Mouse (Mus musculus): ENCODE data around the gene Borcs8. TPM values are rescaled to one million over a fixed set of nuclear protein-coding genes. Genes with fewer than 3 reads are reported as not detected.

The Borcs8 gene
- total and polyA plus RNA-seq, 3 experiments, result 22.6 to 46.6 (median 23.7) TPM

DNA sequence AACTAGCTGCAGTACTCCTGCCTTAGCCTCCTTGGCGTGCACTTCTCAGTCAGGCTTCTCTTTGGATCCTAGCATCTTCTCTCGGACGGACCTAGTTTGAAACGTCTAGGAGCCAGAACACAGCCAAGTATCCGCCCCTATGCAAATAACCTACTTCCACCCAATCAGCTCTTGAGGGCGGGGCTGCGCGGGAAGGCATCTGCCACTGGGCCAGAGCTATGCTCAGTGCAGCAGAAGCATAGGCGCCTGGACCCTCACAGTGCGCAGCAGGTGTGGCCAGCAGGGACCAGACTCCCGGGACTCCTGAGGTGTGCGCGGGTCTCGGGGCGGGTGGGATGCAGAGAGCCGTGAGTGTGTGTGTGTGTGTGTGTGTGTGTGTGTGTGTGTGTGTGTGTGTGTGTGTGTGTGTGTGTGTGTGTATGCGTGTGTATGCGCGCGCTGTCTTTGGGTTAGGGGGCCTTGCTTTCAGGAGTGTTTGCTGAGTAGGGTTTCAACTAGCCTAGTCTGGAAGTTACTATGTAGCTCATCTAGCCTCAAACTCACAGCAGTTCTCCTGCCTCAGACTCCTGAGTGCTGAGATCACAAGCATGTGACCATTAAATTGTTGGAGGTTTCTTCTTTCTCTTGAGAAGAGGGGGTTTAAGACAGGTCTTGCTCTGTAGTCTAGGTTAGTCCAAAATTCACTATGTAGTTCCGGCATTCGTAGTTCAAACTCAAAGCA is 13.4 kb downstream of the Borcs8 start:
- 19% methylated on average over 22 of the region's 22 CpGs for WGBS
- intact Hi-C loops (cut with DNase I), result no loop called here
- H3K36me3 ChIP-seq (ENCODE audit: control insufficient read depth, insufficient read depth, low read length), result no peaks in the 10 kb centered on the region
- H3K79me2 ChIP-seq (replicated peaks; ENCODE audit: control insufficient read depth, insufficient read depth, low read length), result no peaks in the 10 kb centered on the region
- H3K9ac ChIP-seq (ENCODE audit: low read depth, low read length), result no peak overlapping the region
- H3K4me3 ChIP-seq, result no peak overlapping the region
- peaks cover 1% of the 10 kb centered on the region for H3K4me1 ChIP-seq (ENCODE audit: control insufficient read depth, insufficient read depth, low read length)
- no peak for TF ChIP-seq POLR2A (IDR thresholded peaks at IDR 0.05; ENCODE audit: insufficient read depth, low read depth, low read length)
- H3K27ac ChIP-seq, result no peak overlapping the region
- no peaks in the 10 kb centered on the region for H3K27me3 ChIP-seq (ENCODE audit: control insufficient read depth, insufficient read depth, low read length)
- peak; percentile 47 to 55 for DNase-seq

DNA sequence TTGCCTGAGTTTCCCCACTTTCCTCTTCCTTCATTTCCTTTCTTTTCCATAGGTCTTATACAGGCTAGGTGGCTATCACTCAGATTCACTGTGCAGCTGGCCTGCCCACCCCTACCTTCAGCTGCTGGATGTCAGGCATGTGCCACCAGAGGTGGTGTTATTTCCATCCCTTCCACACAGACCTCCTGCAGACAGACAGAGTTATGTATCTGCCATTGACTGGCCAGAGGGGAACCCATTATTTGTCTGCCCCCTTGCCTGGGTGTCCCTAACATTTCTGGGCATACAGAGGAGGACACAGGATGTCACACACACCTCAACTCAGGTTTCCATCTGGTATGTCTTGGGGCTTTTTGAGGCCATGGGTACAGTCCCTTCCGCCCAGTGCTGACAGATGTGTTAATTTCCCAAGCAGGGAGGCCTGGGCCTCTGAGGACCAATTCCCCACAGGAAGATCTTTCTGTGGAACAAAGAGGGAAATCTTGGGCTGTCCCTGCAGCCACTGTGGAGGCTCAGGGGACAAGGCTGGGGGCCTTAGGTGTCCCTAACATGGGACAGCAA is 18.0 kb downstream of the Borcs8 start:
- no peak overlapping the region for H3K27ac ChIP-seq
- H3K9ac ChIP-seq (ENCODE audit: low read depth, low read length), result no peak overlapping the region
- DNase-seq, result no peak
- H3K36me3 ChIP-seq (ENCODE audit: control insufficient read depth, insufficient read depth, low read length), result no peaks in the 10 kb centered on the region
- H3K4me1 ChIP-seq (ENCODE audit: control insufficient read depth, insufficient read depth, low read length), result peaks cover 2% of the 10 kb centered on the region
- no peak overlapping the region for H3K4me3 ChIP-seq
- TF ChIP-seq CTCF (IDR thresholded peaks at IDR 0.05) (no peak), EP300 (IDR thresholded peaks at IDR 0.05; ENCODE audit: insufficient read depth, low read depth, low read length) (no peak), POLR2A (IDR thresholded peaks at IDR 0.05; ENCODE audit: insufficient read depth, low read depth, low read length) (no peak)
- 91% methylated on average over 1 of the region's 1 CpGs for WGBS
- H3K27me3 ChIP-seq (ENCODE audit: control insufficient read depth, insufficient read depth, low read length), result no peaks in the 10 kb centered on the region
- intact Hi-C loops (cut with DNase I), result no loop called here
- H3K79me2 ChIP-seq (replicated peaks; ENCODE audit: control insufficient read depth, insufficient read depth, low read length), result no peaks in the 10 kb centered on the region

DNA sequence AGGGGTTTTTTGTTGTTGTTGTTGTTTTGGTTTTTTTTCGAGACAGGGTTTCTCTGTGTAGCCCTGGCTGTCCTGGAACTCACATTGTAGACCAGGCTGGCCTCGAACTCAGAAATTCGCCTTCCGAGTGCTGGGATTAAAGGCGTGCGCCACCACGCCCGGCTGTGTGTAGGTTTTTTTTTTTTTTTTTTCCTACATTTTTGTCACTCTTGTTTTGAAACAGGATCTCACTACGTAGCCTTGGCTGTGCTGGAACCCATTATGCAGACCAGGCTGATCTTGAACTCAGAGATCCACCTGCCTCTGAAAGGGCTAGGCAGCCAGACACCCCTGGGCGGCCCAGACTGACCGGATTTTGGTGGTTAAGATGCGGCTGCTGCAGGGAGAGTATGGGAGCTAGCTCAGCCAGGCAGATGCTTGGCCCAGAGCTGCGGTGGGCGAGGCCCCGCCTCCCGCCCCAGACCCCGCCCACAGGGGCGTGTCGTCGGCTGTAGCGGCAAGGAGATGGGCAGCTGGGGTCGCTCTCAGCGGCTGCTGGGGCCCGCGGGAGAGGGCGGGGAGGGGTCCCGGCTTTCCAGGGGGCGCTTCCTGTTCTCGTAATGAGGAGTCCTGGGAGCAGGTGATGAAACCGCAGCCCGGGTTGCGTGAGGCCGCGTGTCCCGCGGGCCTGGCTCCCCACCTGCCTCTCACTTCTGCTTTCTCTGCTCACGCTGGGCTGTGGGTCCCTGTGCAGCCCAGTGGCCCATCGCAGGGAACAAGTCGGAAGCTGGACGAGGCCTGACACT is 19.0 kb downstream of the Borcs8 start:
- WGBS, result 11% methylated on average over 40 of the region's 40 CpGs

DNA sequence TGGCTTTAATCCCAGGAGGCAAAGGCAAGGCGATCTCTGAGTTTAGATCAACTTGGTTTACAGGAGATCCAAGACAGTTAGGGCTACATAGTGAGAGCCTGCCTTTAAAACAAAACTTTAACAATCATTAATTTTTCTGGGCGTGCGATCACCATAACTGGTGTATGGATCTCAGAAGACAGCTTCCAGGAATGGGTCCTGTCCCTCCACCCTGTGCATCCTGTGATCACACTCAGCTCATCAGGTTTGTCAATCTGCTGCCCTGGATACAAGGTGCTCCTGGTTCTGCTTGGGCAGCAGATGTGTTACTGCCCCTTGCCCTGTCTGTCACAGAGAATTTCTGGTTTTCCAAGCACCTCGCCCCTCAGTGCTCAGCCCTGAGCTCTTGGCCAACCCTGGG is 19.9 kb downstream of the Borcs8 start:
- 85% methylated on average over 4 of the region's 4 CpGs for WGBS
- no peak overlapping the region for H3K9ac ChIP-seq (ENCODE audit: low read depth, low read length)
- H3K4me1 ChIP-seq (ENCODE audit: control insufficient read depth, insufficient read depth, low read length), result peaks cover 1% of the 10 kb centered on the region; the same call in 1 of the 2 replicates
- TF ChIP-seq EP300 (IDR thresholded peaks at IDR 0.05; ENCODE audit: insufficient read depth, low read depth, low read length) (no peak), POLR2A (IDR thresholded peaks at IDR 0.05; ENCODE audit: insufficient read depth, low read depth, low read length) (no peak), CTCF (IDR thresholded peaks at IDR 0.05) (no peak)
- no peak overlapping the region for H3K4me3 ChIP-seq
- intact Hi-C loops (cut with DNase I), result no loop called here
- no peaks in the 10 kb centered on the region for H3K36me3 ChIP-seq (ENCODE audit: control insufficient read depth, insufficient read depth, low read length)
- no peaks in the 10 kb centered on the region for H3K79me2 ChIP-seq (replicated peaks; ENCODE audit: control insufficient read depth, insufficient read depth, low read length)
- no peak overlapping the region for H3K27ac ChIP-seq
- no peak for DNase-seq
- no peaks in the 10 kb centered on the region for H3K27me3 ChIP-seq (ENCODE audit: control insufficient read depth, insufficient read depth, low read length)

More for the DNA sequence above, 19.0 kb downstream of the Borcs8 start:
- peak; percentile 76 to 80 for DNase-seq
- Histone ChIP-seq H3K79me2 (replicated peaks; ENCODE audit: control insufficient read depth, insufficient read depth, low read length) (no peaks in the 10 kb centered on the region), H3K27me3 (ENCODE audit: control insufficient read depth, insufficient read depth, low read length) (no peaks in the 10 kb centered on the region), H3K27ac (no peak overlapping the region), H3K36me3 (ENCODE audit: control insufficient read depth, insufficient read depth, low read length) (no peaks in the 10 kb centered on the region), H3K9ac (ENCODE audit: low read depth, low read length) (peak overlapping the region; percentile 64), H3K4me3 (peak overlapping the region; percentile 47), H3K4me1 (ENCODE audit: control insufficient read depth, insufficient read depth, low read length) (peaks cover 1% of the 10 kb centered on the region; the same call in 1 of the 2 replicates)
- intact Hi-C loops (cut with DNase I), result no loop called here
- no peak for TF ChIP-seq EP300 (IDR thresholded peaks at IDR 0.05; ENCODE audit: insufficient read depth, low read depth, low read length)
- TF ChIP-seq CTCF (IDR thresholded peaks at IDR 0.05), result no peak
- TF ChIP-seq POLR2A (IDR thresholded peaks at IDR 0.05; ENCODE audit: insufficient read depth, low read depth, low read length), result no peak

DNA sequence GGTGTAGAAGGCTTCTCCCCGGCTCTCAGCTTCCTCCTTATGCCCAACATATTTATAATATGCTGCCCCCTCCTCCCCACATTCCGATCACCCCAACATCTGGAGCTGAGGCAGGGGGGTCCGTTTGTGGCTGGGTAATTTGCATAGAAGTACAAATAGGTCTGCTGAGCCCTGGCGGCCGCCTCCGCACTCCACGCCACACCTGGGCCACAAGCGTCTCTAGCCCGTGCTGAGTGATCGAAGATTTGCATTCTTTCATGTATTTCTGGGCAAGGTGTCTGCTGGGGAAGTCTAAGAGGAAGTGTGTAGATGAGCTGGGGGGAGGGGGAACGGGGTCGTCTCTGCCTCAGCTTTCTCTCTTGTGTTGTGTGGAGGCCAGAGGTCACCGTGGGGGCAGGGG is 20.7 kb downstream of the Borcs8 start:
- Histone ChIP-seq H3K4me1 (ENCODE audit: control insufficient read depth, insufficient read depth, low read length) (peaks cover 1% of the 10 kb centered on the region; the same call in 1 of the 2 replicates), H3K36me3 (ENCODE audit: control insufficient read depth, insufficient read depth, low read length) (no peaks in the 10 kb centered on the region), H3K9ac (ENCODE audit: low read depth, low read length) (no peak overlapping the region), H3K27me3 (ENCODE audit: control insufficient read depth, insufficient read depth, low read length) (no peaks in the 10 kb centered on the region), H3K4me3 (no peak overlapping the region), H3K27ac (no peak overlapping the region), H3K79me2 (replicated peaks; ENCODE audit: control insufficient read depth, insufficient read depth, low read length) (no peaks in the 10 kb centered on the region)
- DNase-seq, result peak in 1 of 2 experiments; percentile 29
- intact Hi-C loops (cut with DNase I), result no loop called here
- no peak for TF ChIP-seq CTCF (IDR thresholded peaks at IDR 0.05)
- no peak for TF ChIP-seq EP300 (IDR thresholded peaks at IDR 0.05; ENCODE audit: insufficient read depth, low read depth, low read length)
- TF ChIP-seq POLR2A (IDR thresholded peaks at IDR 0.05; ENCODE audit: insufficient read depth, low read depth, low read length), result no peak
- 54% methylated on average over 13 of the region's 13 CpGs for WGBS

DNA sequence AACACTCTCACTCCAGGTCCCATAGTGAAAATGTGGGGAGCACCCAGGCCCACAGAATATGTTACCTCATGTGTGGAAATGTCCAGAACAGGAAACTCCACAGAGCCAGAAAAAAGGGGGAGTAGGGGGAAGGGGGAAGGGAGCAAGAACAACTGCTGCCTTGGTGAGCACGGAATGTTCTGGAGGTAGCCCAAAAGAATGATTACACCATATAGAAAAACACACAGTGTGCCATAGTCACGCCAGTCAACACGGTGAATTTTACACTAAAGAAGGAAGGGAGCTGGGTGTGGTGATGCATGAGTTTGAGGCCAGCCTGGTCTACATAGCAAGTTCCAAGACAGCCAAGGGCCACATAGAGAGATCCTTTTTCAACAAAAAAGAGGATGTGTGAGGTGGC is 24.0 kb downstream of the Borcs8 start:
- Histone ChIP-seq H3K4me1 (ENCODE audit: control insufficient read depth, insufficient read depth, low read length) (no peaks in the 10 kb centered on the region), H3K79me2 (replicated peaks; ENCODE audit: control insufficient read depth, insufficient read depth, low read length) (no peaks in the 10 kb centered on the region), H3K27ac (no peak overlapping the region), H3K27me3 (ENCODE audit: control insufficient read depth, insufficient read depth, low read length) (no peaks in the 10 kb centered on the region), H3K36me3 (ENCODE audit: control insufficient read depth, insufficient read depth, low read length) (no peaks in the 10 kb centered on the region), H3K9ac (ENCODE audit: low read depth, low read length) (no peak overlapping the region), H3K4me3 (no peak overlapping the region)
- DNase-seq, result no peak
- intact Hi-C loops (cut with DNase I), result no loop called here
- no peak for TF ChIP-seq CTCF (IDR thresholded peaks at IDR 0.05)
- no peak for TF ChIP-seq POLR2A (IDR thresholded peaks at IDR 0.05; ENCODE audit: insufficient read depth, low read depth, low read length)
- TF ChIP-seq EP300 (IDR thresholded peaks at IDR 0.05; ENCODE audit: insufficient read depth, low read depth, low read length), result no peak
- 56% methylated on average over 3 of the region's 3 CpGs for WGBS
